Mouse (Mus musculus): Measurements from ENCODE around the gene Top1.
A peak's percentile ranks its signal among the peaks of the same experiment; 100 is the strongest.

Gene Top1

GRCm38 (mm10) chr2:160741580-160741979 is 95.9 kb downstream of the Top1 start:
- peak; percentile 62 for DNase-seq (ENCODE audit: low read depth)

GRCm38 (mm10) chr2:160742161-160742609 is 96.5 kb downstream of the Top1 start:
- peak; percentile 81 for DNase-seq (ENCODE audit: low read depth)

GRCm38 (mm10) chr2:160744040-160744822 is 98.5 kb downstream of the Top1 start:
- DNase-seq (ENCODE audit: low read depth): peak; percentile 65

GRCm38 (mm10) chr2:160744823-160745210 is 99.1 kb downstream of the Top1 start:
- peak; percentile 39 for DNase-seq (ENCODE audit: low read depth)

- peak; percentile 71 for DNase-seq (ENCODE audit: low read depth)
Measured at GRCm38 (mm10) chr2:160745497-160745896, 99.8 kb downstream of the Top1 start.

GRCm38 (mm10) chr2:160746637-160747036 is 100.9 kb downstream of the Top1 start:
- DNase-seq (ENCODE audit: low read depth): peak; percentile 40

GRCm38 (mm10) chr2:160747075-160747474 is 101.4 kb downstream of the Top1 start:
- DNase-seq (ENCODE audit: low read depth): no peak

- peak; percentile 80 for DNase-seq (ENCODE audit: low read depth)
Measured at GRCm38 (mm10) chr2:160756583-160757203, 111.0 kb downstream of the Top1 start.

- peak; percentile 49 for DNase-seq (ENCODE audit: low read depth)
Measured at GRCm38 (mm10) chr2:160760433-160761184, 114.9 kb downstream of the Top1 start.

- DNase-seq (ENCODE audit: low read depth): peak; percentile 44
Measured at GRCm38 (mm10) chr2:160763816-160764215, 118.1 kb downstream of the Top1 start.

- DNase-seq (ENCODE audit: low read depth): no peak
Measured at GRCm38 (mm10) chr2:160764386-160764785, 118.7 kb downstream of the Top1 start.

- no peak for DNase-seq (ENCODE audit: low read depth)
Measured at GRCm38 (mm10) chr2:160765096-160765495, 119.4 kb downstream of the Top1 start.

GRCm38 (mm10) chr2:160766371-160766771 is 120.7 kb downstream of the Top1 start:
- no peak for DNase-seq (ENCODE audit: low read depth)

- no peak for DNase-seq (ENCODE audit: low read depth)
Measured at GRCm38 (mm10) chr2:160767201-160767600, 121.5 kb downstream of the Top1 start.

- no peak for DNase-seq (ENCODE audit: low read depth)
Measured at GRCm38 (mm10) chr2:160768097-160768695, 122.5 kb downstream of the Top1 start.

GRCm38 (mm10) chr2:160768997-160769396 is 123.3 kb downstream of the Top1 start:
- no peak for DNase-seq (ENCODE audit: low read depth)

- no peak for DNase-seq (ENCODE audit: low read depth)
Measured at GRCm38 (mm10) chr2:160770409-160770808, 124.7 kb downstream of the Top1 start.

GRCm38 (mm10) chr2:160770871-160771270 is 125.2 kb downstream of the Top1 start:
- DNase-seq (ENCODE audit: low read depth): no peak

GRCm38 (mm10) chr2:160771325-160772276 is 125.9 kb downstream of the Top1 start:
- DNase-seq (ENCODE audit: low read depth): no peak
